Mouse (Mus musculus): Measurements from ENCODE around the gene Tmem183a. TPM values are rescaled to one million over a fixed set of nuclear protein-coding genes. Genes with fewer than 3 reads are reported as not detected.

The Tmem183a gene
- total and polyA plus RNA-seq, 3 experiments = 54.2 to 131 (median 82.7) TPM

DNA sequence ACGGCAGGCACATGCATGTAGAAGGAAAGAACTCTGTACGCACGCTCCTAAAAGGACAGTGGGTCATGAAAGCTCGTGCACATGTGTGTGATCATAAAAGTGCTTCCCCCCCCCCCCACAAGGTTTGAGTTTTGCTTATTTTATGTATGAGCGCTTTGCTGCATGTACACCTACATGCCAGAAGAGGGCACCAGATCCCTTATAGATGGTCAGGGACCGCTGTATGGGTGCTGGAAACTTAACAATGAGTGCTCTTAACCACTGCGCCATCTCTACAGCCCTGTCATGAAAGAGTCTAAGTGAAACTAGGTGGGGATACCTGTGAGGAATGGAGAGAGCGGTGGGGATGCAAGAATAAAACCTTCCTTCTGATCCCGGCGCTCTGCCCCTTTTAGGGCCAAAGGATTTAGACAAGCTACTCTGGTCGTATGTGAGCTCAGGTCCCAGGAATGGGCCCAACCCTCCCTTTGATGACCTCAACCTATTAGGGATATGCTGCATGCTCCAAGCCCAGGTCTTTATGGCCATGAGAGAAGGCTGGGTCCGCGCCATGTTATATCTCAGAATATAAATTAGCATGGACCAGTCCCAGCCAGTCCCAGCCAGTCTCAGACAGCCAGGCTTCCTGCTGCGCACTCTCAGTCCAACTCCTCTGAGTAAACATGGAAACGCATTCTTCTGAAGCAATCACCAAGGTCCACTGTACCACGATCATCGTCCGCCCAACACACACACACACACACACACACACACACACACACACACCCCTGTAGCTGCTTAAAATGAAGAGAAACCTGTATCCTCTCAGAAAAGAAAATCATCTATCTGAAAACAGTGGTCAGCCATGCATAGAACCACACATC is 21.8 kb downstream of the Tmem183a start:
- no peaks in the 10 kb centered on the region for H3K27me3 ChIP-seq (ENCODE audit: control insufficient read depth in 1 of 2, insufficient read depth in 2 of 2, low read length in 2 of 2)
- peak; percentile 61 for DNase-seq (ENCODE audit: low read depth, low spot score)
- no peak overlapping the region for H3K4me3 ChIP-seq (ENCODE audit: control insufficient read depth in 1 of 2, insufficient read depth in 1 of 2, low read depth in 2 of 2, low read length in 2 of 2)
- H3K79me2 ChIP-seq (ENCODE audit: control insufficient read depth, insufficient read depth, low read length, poor library complexity) = no peaks in the 10 kb centered on the region
- H3K36me3 ChIP-seq (ENCODE audit: control insufficient read depth in 1 of 2, insufficient read depth in 2 of 2, low read length in 2 of 2) = no peaks in the 10 kb centered on the region
- no peaks in the 10 kb centered on the region for H3K9me3 ChIP-seq (replicated peaks; ENCODE audit: insufficient read depth, low read length)
- no peaks in the 10 kb centered on the region for H3K4me1 ChIP-seq (ENCODE audit: control insufficient read depth in 1 of 2, insufficient read depth in 2 of 2, low read length in 2 of 2)
- H3K9ac ChIP-seq (ENCODE audit: control insufficient read depth, low read depth, low read length, poor library complexity, severe bottlenecking) = no peak overlapping the region
- H3K27ac ChIP-seq (ENCODE audit: control insufficient read depth, low read depth, low read length) = no peak overlapping the region
- peak; percentile 49 to 61 (median 56); a peak in 5 of 6 replicates for TF ChIP-seq CTCF (IDR thresholded peaks at IDR 0.05 in 2 of 3, conservative IDR thresholded peaks at IDR 0.05 in 1 of 3; ENCODE audit: control insufficient read depth in 1 of 3, insufficient read depth in 1 of 3, low read depth in 2 of 3, low read length in 3 of 3, poor library complexity in 1 of 3, severe bottlenecking in 1 of 3)
- TF ChIP-seq ZC3H11A (IDR thresholded peaks at IDR 0.05; ENCODE audit: low read depth, low read length) = peak; percentile 45
- no peak for TF ChIP-seq NRF1 (IDR thresholded peaks at IDR 0.05; ENCODE audit: insufficient read depth, low read depth, low read length, poor library complexity, severe bottlenecking)
- peak; percentile 45 for TF ChIP-seq SMC3 (IDR thresholded peaks at IDR 0.05; ENCODE audit: low read depth, low read length)
- TF ChIP-seq MEF2A (IDR thresholded peaks at IDR 0.05; ENCODE audit: extremely low read depth, insufficient replicate concordance, low read depth, low read length, poor library complexity, severe bottlenecking) = no peak
- peak; percentile 67 for TF ChIP-seq RAD21 (IDR thresholded peaks at IDR 0.05; ENCODE audit: low read depth, low read length)
- TF ChIP-seq USF1 (IDR thresholded peaks at IDR 0.05; ENCODE audit: low read depth, low read length) = no peak

DNA sequence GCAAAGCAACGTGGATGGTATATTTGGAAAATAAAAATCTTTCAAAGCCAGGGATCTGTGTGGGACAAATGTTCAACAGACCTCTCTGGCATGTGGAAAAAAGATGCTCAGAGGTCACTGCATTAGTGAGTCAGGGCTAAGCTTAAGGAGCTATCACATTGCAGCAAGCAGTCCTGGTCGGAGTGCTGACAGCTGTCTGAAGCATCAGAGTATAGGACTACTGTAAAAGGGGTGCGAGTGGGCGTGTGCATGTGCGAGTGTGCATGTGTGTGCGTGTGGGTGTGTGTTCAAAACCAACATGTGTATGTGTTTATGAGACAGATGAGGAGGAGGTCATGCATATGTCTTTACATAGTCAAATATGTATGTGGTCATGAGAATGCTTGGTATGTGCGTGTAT is 22.6 kb downstream of the Tmem183a start:
- Histone ChIP-seq H3K27ac (ENCODE audit: control insufficient read depth, low read depth, low read length) (no peak overlapping the region), H3K4me3 (ENCODE audit: control insufficient read depth in 1 of 2, insufficient read depth in 1 of 2, low read depth in 2 of 2, low read length in 2 of 2) (no peak overlapping the region), H3K27me3 (ENCODE audit: control insufficient read depth in 1 of 2, insufficient read depth in 2 of 2, low read length in 2 of 2) (no peaks in the 10 kb centered on the region), H3K4me1 (ENCODE audit: control insufficient read depth in 1 of 2, insufficient read depth in 2 of 2, low read length in 2 of 2) (no peaks in the 10 kb centered on the region), H3K9me3 (replicated peaks; ENCODE audit: insufficient read depth, low read length) (no peaks in the 10 kb centered on the region), H3K79me2 (ENCODE audit: control insufficient read depth, insufficient read depth, low read length, poor library complexity) (no peaks in the 10 kb centered on the region), H3K9ac (ENCODE audit: control insufficient read depth, low read depth, low read length, poor library complexity, severe bottlenecking) (no peak overlapping the region), H3K36me3 (ENCODE audit: control insufficient read depth in 1 of 2, insufficient read depth in 2 of 2, low read length in 2 of 2) (no peaks in the 10 kb centered on the region)
- DNase-seq (ENCODE audit: low read depth, low spot score) = no peak
- TF ChIP-seq CHD2 (IDR thresholded peaks at IDR 0.05; ENCODE audit: low read length) (no peak), POLR2A (IDR thresholded peaks at IDR 0.05; ENCODE audit: control insufficient read depth in 1 of 2, insufficient read depth in 1 of 2, low read depth in 1 of 2, low read length in 2 of 2, poor library complexity in 1 of 2) (no peak), GABPA (IDR thresholded peaks at IDR 0.05; ENCODE audit: low read depth, low read length) (no peak), ELF1 (IDR thresholded peaks at IDR 0.05; ENCODE audit: low read depth, low read length) (no peak), TAL1 (IDR thresholded peaks at IDR 0.05; ENCODE audit: low read length) (no peak), USF1 (IDR thresholded peaks at IDR 0.05; ENCODE audit: low read depth, low read length) (no peak), EP300 (IDR thresholded peaks at IDR 0.05; ENCODE audit: low read depth in 1 of 2, low read length in 2 of 2) (no peak), TCF12 (IDR thresholded peaks at IDR 0.05; ENCODE audit: low read depth, low read length) (no peak), UBTF (IDR thresholded peaks at IDR 0.05; ENCODE audit: borderline replicate concordance, insufficient read depth, low read depth, low read length) (no peak), POLR2AphosphoS5 (IDR thresholded peaks at IDR 0.05; ENCODE audit: borderline replicate concordance, low read depth, low read length) (no peak), CHD1 (IDR thresholded peaks at IDR 0.05; ENCODE audit: low read depth, low read length) (no peak), ZMIZ1 (IDR thresholded peaks at IDR 0.05; ENCODE audit: low read depth, low read length) (no peak), MAX (IDR thresholded peaks at IDR 0.05; ENCODE audit: low read length) (no peak), GATA1 (IDR thresholded peaks at IDR 0.05; ENCODE audit: low read depth, low read length) (no peak), JUND (IDR thresholded peaks at IDR 0.05; ENCODE audit: low read depth, low read length) (no peak), SIN3A (IDR thresholded peaks at IDR 0.05; ENCODE audit: low read length) (no peak), E2F4 (IDR thresholded peaks at IDR 0.05; ENCODE audit: borderline replicate concordance, low read depth, low read length) (no peak), ZNF384 (IDR thresholded peaks at IDR 0.05; ENCODE audit: low read depth, low read length) (no peak)

Measured in MEL (cell line).